Mouse (Mus musculus) CH12.LX (cell line): ENCODE data around the gene Plau.

Experiments used
- CHD1 ChIP-seq: IDR thresholded peaks from 2 replicates; pipeline ENCODE4 v1.6.1; 2012; ENCODE audit warnings: low read depth, low read length, improper control_type of control experiment, inconsistent platforms
- CTCF ChIP-seq, 2 experiments: IDR thresholded peaks in 1 of 2; conservative IDR thresholded peaks in 1 of 2; 2 replicates each; pipeline ENCODE4 v1.5.1; 2011 to 2012; ENCODE audit warnings: low read depth in 2 of 2, low read length in 2 of 2, improper control_type of control experiment in 1 of 2, inconsistent platforms in 1 of 2, mild to moderate bottlenecking in 1 of 2, moderate library complexity in 1 of 2
- SIN3A ChIP-seq: IDR thresholded peaks from 2 replicates; pipeline ENCODE4 v1.6.1; 2012; ENCODE audit warnings: low read length, improper control_type of control experiment, inconsistent platforms

DNA sequence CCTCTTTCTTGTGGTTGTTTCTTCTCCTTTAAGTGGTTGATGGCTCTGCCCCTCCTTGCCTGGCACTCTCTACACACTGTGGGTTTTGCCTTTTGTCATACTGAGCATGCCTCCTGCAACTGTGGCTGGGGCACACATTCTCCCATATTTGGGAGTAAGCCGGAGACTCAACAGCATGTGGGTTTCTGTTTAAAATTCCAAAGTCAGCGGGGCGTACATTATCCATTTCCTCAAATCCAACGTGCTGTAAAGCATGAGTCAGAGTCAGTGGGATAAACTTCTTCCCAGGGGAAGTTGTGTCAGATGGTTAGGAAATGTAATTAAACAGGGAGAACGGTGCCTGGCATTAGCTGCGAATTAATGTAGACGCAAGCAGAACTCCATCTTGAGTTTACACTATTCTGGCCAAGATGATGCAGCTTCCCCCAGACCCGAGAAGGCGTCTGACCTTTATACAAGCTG is 55.5 kb downstream of the Plau start:
- TF ChIP-seq CHD1 (no peak), CTCF (conservative IDR thresholded peaks at IDR 0.05 in 1 of 2, IDR thresholded peaks at IDR 0.05 in 1 of 2; ENCODE audit: low read depth in 2 of 2, low read length in 2 of 2) (no peak), SIN3A (no peak)
